Mouse (Mus musculus) midbrain, postnatal 0 days (tissue): Measurements from ENCODE around the gene Smarcb1. TPM values are rescaled to one million over a fixed set of nuclear protein-coding genes. Genes with fewer than 3 reads are reported as not detected.
A peak's percentile ranks its signal among the peaks of the same experiment; 100 is the strongest.

Source experiments
- ATAC-seq: fragments of 200-750 bp; cut with Nextera tagmentation; 2 replicates; pipeline ENCODE4 v1.8.0; 2017; ENCODE audit warnings: moderate number of reproducible peaks, mild to moderate bottlenecking, moderate TSS enrichment, moderate library complexity; ENCODE audit not compliant: low FRiP score
- DNase-seq: peaks from one replicate; pipeline ENCODE4 v3.0.0-alpha.2; 2015; ENCODE audit warnings: low spot score
- H3K27ac ChIP-seq: fragments of 300-500 bp; sonication (generic); 2 replicates; pipeline ENCODE4 v1.5.1; 2014; ENCODE audit warnings: low read depth, mild to moderate bottlenecking, low read length, mixed read lengths
- H3K27me3 ChIP-seq: fragments of 300-500 bp; sonication (generic); 2 replicates; pipeline ENCODE4 v1.6.1; 2014; ENCODE audit warnings: low read length, control low read depth, mixed read lengths; ENCODE audit not compliant: insufficient read depth
- H3K36me3 ChIP-seq: fragments of 300-500 bp; sonication (generic); 2 replicates; pipeline ENCODE4 v1.6.1; 2014; ENCODE audit warnings: low read length, control low read depth, mixed read lengths; ENCODE audit not compliant: insufficient read depth
- H3K4me1 ChIP-seq: fragments of 300-500 bp; sonication (generic); 2 replicates; pipeline ENCODE4 v1.6.1; 2014; ENCODE audit warnings: mild to moderate bottlenecking, control low read depth, antibody characterized with exemption, low read length, mixed read lengths; ENCODE audit not compliant: insufficient read depth
- H3K4me2 ChIP-seq: fragments of 300-500 bp; sonication (generic); 2 replicates; pipeline ENCODE4 v1.6.1; 2014; ENCODE audit warnings: low read depth, mild to moderate bottlenecking, low read length, mixed read lengths; ENCODE audit not compliant: poor library complexity, severe bottlenecking
- H3K4me3 ChIP-seq: fragments of 300-500 bp; sonication (generic); 2 replicates; pipeline ENCODE4 v1.5.1; 2014; ENCODE audit warnings: low read depth, mild to moderate bottlenecking, low read length, moderate library complexity
- H3K9ac ChIP-seq: fragments of 300-500 bp; sonication (generic); replicated peaks from 2 replicates; pipeline ENCODE4 v1.6.1; 2014; ENCODE audit warnings: mild to moderate bottlenecking, low read length, moderate library complexity, mixed read lengths; ENCODE audit not compliant: poor library complexity, severe bottlenecking
- H3K9me3 ChIP-seq: fragments of 300-500 bp; sonication (generic); 2 replicates; pipeline ENCODE4 v1.6.1; 2016; ENCODE audit warnings: low read length, control low read depth
- CTCF ChIP-seq: IDR thresholded peaks from 2 replicates; pipeline ENCODE4 v1.5.1; 2016; ENCODE audit warnings: antibody characterized with exemption, mild to moderate bottlenecking
- WGBS: fragments of 180-500 bp; shearing (Covaris S2); extraction: QIAGEN DNeasy Blood & Tissue Kit; methylation state at CpG from one replicate; pipeline ENCODE4 v1.1.7; 2014; 5-methylcytosine and 5-hydroxymethylcytosine counted together
- polyA plus RNA-seq: library from polyadenylated mRNA; unstranded; fragments of >200 nt; fragmentation: Nextera tagmentation; extraction: Ambion mirVana; gene quantifications from 2 replicates; pipeline ENCODE4 v1.2.1, GENCODE M21; 2015
- total RNA-seq: library from RNA; depleted of rRNA; stranded (reverse); fragments of >200 nt; gene quantifications from 2 replicates; pipeline ENCODE4 v1.2.3, GENCODE M21; 2014

Gene Smarcb1
- total and polyA plus RNA-seq, 2 experiments from 2014 or later = 147 to 205 TPM

DNA sequence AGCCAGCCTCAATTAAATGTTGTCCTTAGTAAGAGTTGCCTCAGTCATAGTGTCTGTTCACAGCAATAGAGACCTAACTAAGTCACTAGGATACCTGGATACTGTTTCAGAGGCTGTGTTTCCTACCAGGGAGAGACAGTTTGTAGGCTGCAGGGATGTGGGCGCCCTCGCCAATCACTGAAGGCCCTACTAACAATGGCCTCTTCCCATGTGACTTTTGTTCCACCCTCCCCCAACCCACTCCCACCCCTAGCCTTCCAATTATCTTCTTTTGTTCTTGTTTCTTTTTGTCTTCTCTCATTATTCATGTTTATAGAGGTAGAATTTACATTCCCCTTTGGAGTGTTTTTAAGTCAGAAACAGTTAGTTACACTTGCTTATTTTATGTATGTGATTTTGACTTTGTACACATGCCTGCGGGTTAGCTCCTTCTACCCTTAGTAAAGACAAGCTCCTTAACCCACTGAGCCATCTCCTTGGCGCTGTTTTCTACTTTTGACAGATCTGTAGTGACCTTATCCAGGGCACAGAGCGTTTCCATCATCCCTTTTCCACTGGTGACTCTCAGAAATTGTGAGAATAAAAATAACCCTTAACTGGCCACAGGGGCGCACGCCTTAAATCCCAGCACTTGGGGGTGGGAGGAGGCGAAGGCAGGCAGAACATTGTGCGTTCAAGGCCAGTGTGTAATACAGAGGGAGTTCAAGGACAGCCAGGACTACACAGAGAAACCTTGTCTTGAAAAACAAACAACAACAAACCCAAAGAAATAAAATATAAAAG is 19.8 kb upstream of the Smarcb1 start:
- ATAC-seq = no peak
- WGBS = 69% methylated on average over 9 of the region's 9 CpGs

DNA sequence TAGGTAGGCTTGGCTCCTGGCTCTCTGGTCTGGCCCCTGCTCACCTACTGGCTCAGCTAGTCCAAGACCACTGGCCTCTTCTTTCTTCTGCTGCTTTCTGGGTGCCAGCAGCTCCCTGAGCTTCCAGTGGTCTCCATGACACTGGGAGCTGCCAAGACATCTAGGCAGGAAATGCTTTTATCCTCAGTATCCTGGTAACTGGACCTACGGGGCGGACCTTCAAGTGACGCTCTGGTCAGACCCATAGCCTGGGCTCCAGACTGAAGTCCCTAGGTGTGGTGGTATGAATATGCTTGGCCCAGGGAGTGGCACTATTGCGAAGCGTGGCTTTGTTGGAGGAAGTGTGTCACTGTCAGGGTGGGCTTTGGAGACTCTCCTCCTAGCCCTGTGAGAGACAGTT is 19.1 kb upstream of the Smarcb1 start, which contains the start of gene Gm867:
Gene Gm867 (minus strand): TSS at position 153 of the 400 bp plus-strand sequence.
- WGBS = 70% methylated on average over 5 of the region's 5 CpGs
- no peak for TF ChIP-seq CTCF
- ATAC-seq = no peak
- Histone ChIP-seq H3K9ac (no peak within 1 kb of the TSS), H3K36me3 (no peaks in the 10 kb centered on the region), H3K4me1 (no peaks in the 10 kb centered on the region), H3K27me3 (no peaks in the 10 kb centered on the region), H3K4me2 (no peak within 1 kb of the TSS), H3K9me3 (no peaks in the 10 kb centered on the region), H3K27ac (no peak within 1 kb of the TSS), H3K4me3 (no peak within 1 kb of the TSS)
- DNase-seq = no peak

More for the DNA sequence above, 19.8 kb upstream of the Smarcb1 start:
- H3K4me2 ChIP-seq = no peak overlapping the region
- TF ChIP-seq CTCF = no peak
- H3K9ac ChIP-seq = no peak overlapping the region
- no peak for DNase-seq
- no peak overlapping the region for H3K27ac ChIP-seq
- no peak overlapping the region for H3K4me3 ChIP-seq
- no peaks in the 10 kb centered on the region for H3K4me1 ChIP-seq
- H3K36me3 ChIP-seq = no peaks in the 10 kb centered on the region
- H3K9me3 ChIP-seq = no peaks in the 10 kb centered on the region
- no peaks in the 10 kb centered on the region for H3K27me3 ChIP-seq

DNA sequence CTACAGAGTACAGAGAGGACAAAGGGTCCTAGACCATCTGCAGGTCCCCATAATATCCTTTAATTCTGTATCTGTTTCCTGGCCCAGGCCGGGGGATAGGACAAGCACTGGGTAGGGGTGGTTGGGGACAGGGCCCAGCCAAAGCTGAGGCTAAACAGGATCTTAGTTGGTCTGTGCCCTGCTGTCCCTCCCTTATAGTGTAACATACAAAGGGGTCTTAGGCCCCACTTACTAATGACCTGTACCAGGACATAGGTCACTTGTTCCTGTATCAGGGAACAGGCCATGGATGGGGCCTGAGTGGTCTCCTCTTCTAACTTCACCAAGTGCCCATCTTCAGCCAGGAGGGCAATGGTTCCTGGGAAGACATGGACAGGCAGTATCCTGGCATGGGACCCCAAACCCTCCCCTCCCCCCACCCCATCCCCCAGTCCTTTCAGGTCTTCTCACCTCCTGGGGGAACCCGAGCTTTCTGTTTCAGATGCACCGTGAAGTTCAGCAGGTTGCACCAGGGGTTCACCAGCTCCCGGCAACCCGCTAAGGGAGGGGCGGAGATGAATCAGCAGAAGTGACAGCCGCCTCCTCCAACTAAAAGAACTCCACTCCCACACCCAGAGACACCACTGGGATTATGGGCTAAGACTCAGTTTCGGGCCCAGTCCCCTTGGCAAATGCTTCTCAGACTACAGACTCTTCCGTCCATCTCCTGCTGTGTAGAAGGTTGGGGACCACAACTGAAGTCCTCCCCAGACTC is 18.2 kb upstream of the Smarcb1 start:
- Histone ChIP-seq H3K36me3 (no peaks in the 10 kb centered on the region), H3K4me1 (no peaks in the 10 kb centered on the region), H3K4me3 (no peak overlapping the region), H3K27ac (no peak overlapping the region), H3K9me3 (no peaks in the 10 kb centered on the region), H3K27me3 (no peaks in the 10 kb centered on the region), H3K4me2 (no peak overlapping the region), H3K9ac (no peak overlapping the region)
- TF ChIP-seq CTCF = no peak
- WGBS = 47% methylated on average over 9 of the region's 9 CpGs
- ATAC-seq (no peak), DNase-seq (no peak)

DNA sequence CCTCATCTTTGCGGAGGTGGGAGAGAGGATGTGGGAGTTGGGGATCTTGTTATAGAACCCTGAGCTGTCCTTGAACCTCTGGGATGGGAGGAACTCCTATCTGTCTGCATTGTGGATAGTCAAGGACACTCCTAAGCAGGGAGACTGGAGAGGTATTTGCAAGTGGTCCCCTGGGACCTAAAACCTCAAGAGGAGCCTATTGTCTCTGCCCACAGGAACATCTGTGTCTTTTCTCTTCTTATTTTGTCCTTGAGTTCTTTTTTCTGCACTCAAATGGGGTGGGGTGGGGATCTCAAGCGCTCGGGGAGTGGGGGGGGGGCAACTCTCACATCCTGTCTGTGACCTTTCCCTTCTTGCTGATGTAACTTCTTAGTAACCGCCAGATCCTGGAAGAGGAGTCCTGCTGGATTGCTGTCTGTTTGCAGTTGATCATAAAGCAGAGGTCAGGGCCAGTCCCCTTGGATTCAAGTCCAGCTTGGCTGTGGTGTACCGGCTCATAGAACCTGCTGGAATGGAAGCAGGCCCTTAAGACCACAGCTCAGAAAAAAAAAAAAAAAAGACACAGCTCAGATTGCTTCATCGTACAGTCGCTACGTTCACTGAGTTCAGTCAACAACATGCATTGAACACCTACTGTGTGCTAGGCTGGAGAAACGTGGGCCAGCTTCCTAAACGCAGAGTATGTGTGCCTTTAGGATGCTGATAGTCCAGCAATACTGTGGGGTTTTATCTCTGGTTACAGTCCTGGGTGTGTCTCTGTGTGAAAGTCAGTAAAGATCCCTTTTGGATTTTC is 16.6 kb upstream of the Smarcb1 start:
- 55% methylated on average over 10 of the region's 10 CpGs for WGBS
- H3K9ac ChIP-seq = no peak overlapping the region
- no peak for TF ChIP-seq CTCF
- H3K4me2 ChIP-seq = peak overlapping the region; percentile 37
- H3K36me3 ChIP-seq = no peaks in the 10 kb centered on the region
- H3K4me3 ChIP-seq = no peak overlapping the region
- ATAC-seq (no peak), DNase-seq (no peak)
- H3K4me1 ChIP-seq = no peaks in the 10 kb centered on the region
- H3K27me3 ChIP-seq = no peaks in the 10 kb centered on the region
- H3K27ac ChIP-seq = no peak overlapping the region
- H3K9me3 ChIP-seq = no peaks in the 10 kb centered on the region

DNA sequence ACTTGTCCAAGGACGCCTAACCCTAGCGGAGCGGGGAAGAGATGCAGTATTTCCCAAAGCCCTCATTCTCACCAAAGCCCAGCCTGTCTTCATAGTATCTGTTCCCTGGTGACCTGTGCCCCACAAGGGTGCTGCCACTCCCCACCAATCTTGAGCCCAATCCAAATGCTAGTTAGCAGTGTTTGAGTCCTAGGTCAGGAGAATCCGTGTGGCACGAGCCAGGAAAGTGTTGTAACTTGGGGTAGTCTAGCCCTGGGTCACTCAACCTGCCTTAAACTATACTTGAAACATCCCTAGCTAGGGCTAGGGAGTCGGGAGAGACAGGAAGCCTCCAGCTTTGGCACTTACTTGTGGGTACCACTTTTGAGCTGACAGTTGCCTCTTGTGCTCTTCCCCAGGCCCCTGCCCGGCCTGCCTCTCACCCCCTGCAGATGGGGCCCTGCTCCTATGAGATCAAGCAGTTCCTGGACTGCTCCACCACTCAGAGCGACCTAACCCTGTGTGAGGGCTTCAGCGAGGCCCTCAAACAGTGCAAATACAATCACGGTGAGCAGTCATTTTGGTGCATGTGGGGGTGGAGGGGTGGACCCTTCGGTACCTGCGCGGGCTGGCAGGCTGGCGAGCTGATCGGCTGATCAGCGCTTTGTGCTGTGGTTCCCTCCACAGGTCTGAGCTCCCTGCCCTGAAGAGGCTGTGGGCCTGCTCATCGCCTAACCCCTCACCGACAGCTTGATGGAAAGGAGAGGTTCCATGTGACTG is 15.7 kb upstream of the Smarcb1 start:
- no peaks in the 10 kb centered on the region for H3K27me3 ChIP-seq
- peak overlapping the region; percentile 37 for H3K4me2 ChIP-seq
- H3K9ac ChIP-seq = no peak overlapping the region
- no peak overlapping the region for H3K4me3 ChIP-seq
- TF ChIP-seq CTCF = no peak
- H3K36me3 ChIP-seq = no peaks in the 10 kb centered on the region
- 38% methylated on average over 18 of the region's 18 CpGs for WGBS
- H3K4me1 ChIP-seq = no peaks in the 10 kb centered on the region
- no peaks in the 10 kb centered on the region for H3K9me3 ChIP-seq
- H3K27ac ChIP-seq = no peak overlapping the region
- no peak for DNase-seq
- ATAC-seq = no peak
